Mouse (Mus musculus): ENCODE results near the gene Foxp2. TPM values are rescaled to one million over a fixed set of nuclear protein-coding genes. Genes with fewer than 3 reads are reported as not detected.

Gene Foxp2
- polyA plus RNA-seq, 1 experiment = 5.1 TPM

DNA sequence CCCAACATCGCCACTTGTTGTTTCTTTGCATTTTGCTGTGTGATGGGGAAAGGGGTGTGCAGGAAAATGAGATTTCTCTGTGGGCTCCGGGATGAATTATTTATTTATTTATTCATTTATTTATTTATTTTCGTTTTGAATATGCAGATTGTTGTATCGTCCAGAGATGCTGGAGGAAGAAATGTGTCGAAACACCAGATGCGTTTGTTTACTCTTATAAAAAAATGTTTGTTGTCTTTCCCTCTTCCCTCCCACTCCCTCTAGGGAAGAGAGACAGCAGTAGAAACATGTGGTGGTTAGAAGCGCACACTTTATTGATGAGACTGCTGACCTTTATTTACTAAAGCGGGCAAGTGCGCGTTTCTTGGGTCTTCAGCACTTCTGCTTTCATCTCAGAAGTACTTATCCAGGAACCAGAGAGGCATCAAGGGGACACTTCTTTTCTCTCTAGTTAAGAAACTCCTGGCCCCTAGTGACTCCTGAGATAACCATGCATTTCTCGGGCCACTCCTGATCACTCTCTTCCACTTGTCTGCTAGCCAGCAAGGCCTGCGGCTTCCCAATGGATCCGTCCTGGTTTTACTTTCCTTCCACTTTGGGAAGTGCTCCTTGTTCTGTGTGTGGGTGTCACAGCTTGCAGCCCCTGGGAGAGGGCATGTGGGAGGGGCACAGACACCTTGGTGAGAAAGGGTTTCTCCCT lies 972 bp downstream of the Foxp2 start:
- Histone ChIP-seq H3K27me3 (ENCODE audit: control insufficient read depth, insufficient read depth, low read length) (peaks cover 1% of the 10 kb centered on the region; the same call in 1 of the 2 replicates), H3K4me3 (replicated peaks; ENCODE audit: insufficient read depth, low read depth, low read length) (peak overlapping the region; percentile 77), H3K4me1 (ENCODE audit: control insufficient read depth, insufficient read depth, low read length) (no peaks in the 10 kb centered on the region), H3K27ac (ENCODE audit: insufficient read depth, low read length) (no peak overlapping the region)
- DNase-seq = no peak
- 11% methylated on average over 13 of the region's 13 CpGs for WGBS
- TF ChIP-seq CTCF (IDR thresholded peaks at IDR 0.05; ENCODE audit: borderline replicate concordance, insufficient read depth, low read depth, low read length) (no peak), POLR2A (IDR thresholded peaks at IDR 0.05; ENCODE audit: borderline replicate concordance, insufficient read depth, low read length) (no peak)

DNA sequence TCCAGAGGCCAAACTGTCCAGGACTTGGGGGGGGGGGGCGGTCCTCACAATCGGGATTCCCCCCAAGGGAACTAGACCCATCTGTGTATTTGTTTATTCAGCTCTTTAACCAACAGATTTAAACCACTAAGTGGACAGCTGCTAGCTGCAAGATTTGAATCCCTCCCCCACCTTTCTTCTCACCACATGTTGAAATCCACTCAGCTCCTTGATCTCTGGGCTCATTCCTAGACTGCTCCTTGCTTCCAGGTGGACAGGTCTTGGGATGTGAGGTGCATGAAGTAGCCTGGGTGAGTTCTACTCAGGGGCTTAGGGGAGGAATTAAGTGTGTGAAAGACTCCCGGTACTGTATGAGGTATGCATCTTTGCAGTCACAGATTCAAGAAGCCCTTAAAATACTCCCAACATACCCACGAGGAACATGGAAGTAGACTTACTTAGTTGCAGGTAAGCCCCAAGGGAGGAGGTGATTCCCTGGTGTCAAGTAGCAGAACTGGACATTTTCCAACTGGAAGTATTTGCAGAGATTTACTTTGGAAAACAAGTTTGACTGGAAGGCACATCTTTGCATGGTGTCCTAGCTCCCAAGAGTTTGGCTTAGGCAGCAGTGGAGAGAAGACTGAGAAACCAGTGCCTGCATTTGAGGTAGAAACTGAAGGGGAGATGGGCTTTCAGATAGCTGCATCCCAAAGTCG lies 2.3 kb downstream of the Foxp2 start:
- no peak overlapping the region for H3K27ac ChIP-seq (ENCODE audit: insufficient read depth, low read length)
- TF ChIP-seq CTCF (IDR thresholded peaks at IDR 0.05; ENCODE audit: borderline replicate concordance, insufficient read depth, low read depth, low read length) (no peak), POLR2A (IDR thresholded peaks at IDR 0.05; ENCODE audit: borderline replicate concordance, insufficient read depth, low read length) (no peak)
- no peak for DNase-seq
- 39% methylated on average over 5 of the region's 5 CpGs for WGBS
- no peak overlapping the region for H3K4me3 ChIP-seq (replicated peaks; ENCODE audit: insufficient read depth, low read depth, low read length)
- no peaks in the 10 kb centered on the region; the same call in 1 of the 2 replicates for H3K27me3 ChIP-seq (ENCODE audit: control insufficient read depth, insufficient read depth, low read length)
- H3K4me1 ChIP-seq (ENCODE audit: control insufficient read depth, insufficient read depth, low read length) = no peaks in the 10 kb centered on the region

DNA sequence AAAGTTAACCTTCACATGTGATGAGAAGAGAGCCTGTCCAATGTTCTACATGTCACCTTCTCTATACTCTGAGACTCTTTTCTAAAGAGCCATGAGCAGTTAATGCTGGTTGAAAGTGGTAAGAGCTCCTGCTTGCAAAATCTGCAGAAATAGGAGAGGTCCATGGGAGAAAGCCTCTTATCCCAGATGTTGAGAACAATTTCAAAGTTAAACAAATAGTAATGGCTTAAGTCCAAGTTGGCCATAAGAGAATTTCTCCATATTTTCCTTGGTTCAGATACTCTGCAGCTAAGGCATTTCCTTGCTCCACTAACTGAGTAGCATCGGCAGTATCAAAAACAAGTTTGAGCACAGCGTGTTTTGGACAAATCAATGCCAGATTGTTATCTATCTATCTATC lies 13.9 kb downstream of the Foxp2 start:
- H3K4me3 ChIP-seq (replicated peaks; ENCODE audit: insufficient read depth, low read depth, low read length) = no peak overlapping the region
- TF ChIP-seq CTCF (IDR thresholded peaks at IDR 0.05; ENCODE audit: borderline replicate concordance, insufficient read depth, low read depth, low read length) = no peak
- no peak for TF ChIP-seq POLR2A (IDR thresholded peaks at IDR 0.05; ENCODE audit: borderline replicate concordance, insufficient read depth, low read length)
- H3K27ac ChIP-seq (ENCODE audit: insufficient read depth, low read length) = no peak overlapping the region
- DNase-seq = no peak
- no peaks in the 10 kb centered on the region for H3K4me1 ChIP-seq (ENCODE audit: control insufficient read depth, insufficient read depth, low read length)
- 97% methylated on average over 2 of the region's 2 CpGs for WGBS
- H3K27me3 ChIP-seq (ENCODE audit: control insufficient read depth, insufficient read depth, low read length) = no peaks in the 10 kb centered on the region

DNA sequence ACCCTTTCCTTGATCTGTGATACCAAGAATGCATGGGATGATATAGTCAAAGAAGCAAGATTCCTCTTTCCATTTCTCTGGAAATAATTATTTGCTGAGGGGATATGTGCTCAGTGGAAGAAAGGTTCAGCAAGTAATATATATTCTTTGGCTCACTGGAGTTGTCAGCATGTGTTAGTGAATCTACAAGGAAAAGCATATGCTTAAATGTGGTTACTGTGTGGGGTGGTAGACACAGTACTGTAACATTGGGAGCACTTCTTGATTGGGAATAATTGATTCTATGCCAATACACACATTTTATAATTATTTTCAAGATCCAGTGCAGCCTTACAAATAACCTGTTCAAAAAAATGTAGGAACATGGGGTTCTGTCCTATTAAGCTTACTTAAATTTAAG lies 21.6 kb downstream of the Foxp2 start:
- DNase-seq = no peak
- Histone ChIP-seq H3K27me3 (ENCODE audit: control insufficient read depth, insufficient read depth, low read length) (no peaks in the 10 kb centered on the region), H3K4me3 (replicated peaks; ENCODE audit: insufficient read depth, low read depth, low read length) (no peak overlapping the region), H3K4me1 (ENCODE audit: control insufficient read depth, insufficient read depth, low read length) (no peaks in the 10 kb centered on the region), H3K27ac (ENCODE audit: insufficient read depth, low read length) (no peak overlapping the region)
- TF ChIP-seq POLR2A (IDR thresholded peaks at IDR 0.05; ENCODE audit: borderline replicate concordance, insufficient read depth, low read length) (no peak), CTCF (IDR thresholded peaks at IDR 0.05; ENCODE audit: borderline replicate concordance, insufficient read depth, low read depth, low read length) (no peak)

DNA sequence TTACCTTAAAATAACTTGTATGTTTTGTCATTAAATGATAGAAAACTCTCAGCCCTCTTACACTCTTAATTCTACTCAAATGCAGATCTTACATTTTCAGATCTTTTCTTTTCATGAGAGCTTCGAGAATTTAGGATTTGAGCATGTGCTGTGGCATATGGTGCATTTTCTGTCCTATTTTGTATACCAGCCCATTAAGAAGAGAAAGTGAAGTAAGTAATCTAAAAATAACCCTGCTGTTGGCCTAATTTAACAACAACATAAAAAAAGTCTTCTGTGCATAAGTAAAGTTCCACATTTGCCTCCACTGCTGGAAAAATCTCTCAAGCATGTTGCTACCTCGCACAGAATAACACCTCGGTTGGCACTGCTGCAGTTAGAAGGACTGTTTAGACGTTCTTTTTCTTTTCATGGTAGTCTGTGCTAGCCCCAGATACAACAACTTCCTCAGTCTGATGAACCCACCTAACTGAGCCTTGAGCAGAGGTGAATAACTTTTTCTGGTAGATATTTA lies 23.9 kb downstream of the Foxp2 start:
- no peak for DNase-seq
- TF ChIP-seq CTCF (IDR thresholded peaks at IDR 0.05; ENCODE audit: borderline replicate concordance, insufficient read depth, low read depth, low read length) (no peak), POLR2A (IDR thresholded peaks at IDR 0.05; ENCODE audit: borderline replicate concordance, insufficient read depth, low read length) (no peak)
- Histone ChIP-seq H3K27me3 (ENCODE audit: control insufficient read depth, insufficient read depth, low read length) (no peaks in the 10 kb centered on the region), H3K27ac (ENCODE audit: insufficient read depth, low read length) (no peak overlapping the region), H3K4me1 (ENCODE audit: control insufficient read depth, insufficient read depth, low read length) (no peaks in the 10 kb centered on the region), H3K4me3 (replicated peaks; ENCODE audit: insufficient read depth, low read depth, low read length) (no peak overlapping the region)
- 82% methylated on average over 4 of the region's 4 CpGs for WGBS

DNA sequence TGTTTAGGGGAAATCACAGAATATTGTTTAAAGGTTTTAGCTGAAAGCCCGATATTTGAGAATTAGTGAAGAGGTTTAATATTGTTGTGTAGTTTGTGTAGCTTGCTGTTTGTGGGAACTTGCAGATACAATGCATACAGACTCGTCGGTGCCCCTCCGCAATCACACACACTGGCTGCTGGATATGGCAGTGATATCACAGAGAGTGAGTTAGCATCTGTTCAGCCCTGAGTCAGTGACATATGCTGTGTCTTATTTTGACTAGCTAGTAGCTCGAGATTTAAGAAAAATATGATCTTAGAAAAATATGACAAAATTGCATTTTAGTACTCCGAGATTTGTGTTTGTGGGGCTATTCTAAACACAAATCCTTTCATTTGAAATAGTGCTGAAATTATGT lies 49.9 kb downstream of the Foxp2 start:
- WGBS = 65% methylated on average over 6 of the region's 6 CpGs
- Histone ChIP-seq H3K27ac (ENCODE audit: insufficient read depth, low read length) (no peak overlapping the region), H3K4me3 (replicated peaks; ENCODE audit: insufficient read depth, low read depth, low read length) (no peak overlapping the region), H3K27me3 (ENCODE audit: control insufficient read depth, insufficient read depth, low read length) (no peaks in the 10 kb centered on the region), H3K4me1 (ENCODE audit: control insufficient read depth, insufficient read depth, low read length) (no peaks in the 10 kb centered on the region)
- no peak for DNase-seq
- TF ChIP-seq POLR2A (IDR thresholded peaks at IDR 0.05; ENCODE audit: borderline replicate concordance, insufficient read depth, low read length) (no peak), CTCF (IDR thresholded peaks at IDR 0.05; ENCODE audit: borderline replicate concordance, insufficient read depth, low read depth, low read length) (no peak)

DNA sequence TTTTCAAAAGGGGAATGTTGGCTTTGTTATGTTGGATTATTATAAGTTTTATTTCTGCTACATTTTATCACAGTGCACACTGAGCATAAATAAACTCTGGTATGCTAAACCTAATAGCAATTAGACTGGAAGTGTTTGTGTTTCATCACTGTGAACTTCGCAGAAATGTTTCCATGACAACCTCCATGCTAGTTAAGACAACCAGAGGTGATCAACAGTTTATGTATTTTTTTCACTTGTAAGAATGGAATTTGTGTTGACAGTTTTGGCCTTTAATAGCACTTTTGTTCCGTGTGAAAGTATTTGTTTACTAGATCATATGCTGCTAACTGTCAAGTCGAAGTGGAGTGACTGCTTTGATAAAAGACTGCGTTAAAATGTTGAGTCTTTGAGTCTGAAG lies 51.6 kb downstream of the Foxp2 start:
- H3K27ac ChIP-seq (ENCODE audit: insufficient read depth, low read length) = no peak overlapping the region
- H3K4me3 ChIP-seq (replicated peaks; ENCODE audit: insufficient read depth, low read depth, low read length) = no peak overlapping the region
- TF ChIP-seq POLR2A (IDR thresholded peaks at IDR 0.05; ENCODE audit: borderline replicate concordance, insufficient read depth, low read length) = no peak
- TF ChIP-seq CTCF (IDR thresholded peaks at IDR 0.05; ENCODE audit: borderline replicate concordance, insufficient read depth, low read depth, low read length) = no peak
- H3K4me1 ChIP-seq (ENCODE audit: control insufficient read depth, insufficient read depth, low read length) = no peaks in the 10 kb centered on the region
- no peak for DNase-seq
- H3K27me3 ChIP-seq (ENCODE audit: control insufficient read depth, insufficient read depth, low read length) = no peaks in the 10 kb centered on the region
- 10% methylated on average over 4 of the region's 4 CpGs for WGBS

DNA sequence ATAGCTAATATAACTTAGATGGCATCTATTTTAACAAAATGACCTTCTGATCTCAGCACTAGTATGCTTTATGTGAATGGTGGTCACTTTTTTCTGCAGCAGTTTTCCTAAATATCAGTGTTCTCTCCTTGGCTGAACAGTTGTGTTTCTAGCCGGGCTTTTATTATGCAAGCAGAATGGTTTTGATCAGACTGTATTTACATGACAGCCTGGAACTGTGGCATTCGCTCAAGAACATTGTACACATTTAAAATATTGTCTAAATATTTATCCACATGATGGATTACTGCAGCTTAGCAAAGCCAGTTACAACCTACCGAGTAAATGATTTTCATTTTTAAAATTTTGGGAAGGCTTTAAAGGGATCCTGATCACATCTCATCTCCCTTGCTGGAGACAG lies 75.9 kb downstream of the Foxp2 start:
- WGBS = 73% methylated on average over 3 of the region's 3 CpGs
- H3K27me3 ChIP-seq (ENCODE audit: control insufficient read depth, insufficient read depth, low read length) = no peaks in the 10 kb centered on the region
- TF ChIP-seq POLR2A (IDR thresholded peaks at IDR 0.05; ENCODE audit: borderline replicate concordance, insufficient read depth, low read length) (no peak), CTCF (IDR thresholded peaks at IDR 0.05; ENCODE audit: borderline replicate concordance, insufficient read depth, low read depth, low read length) (no peak)

More for the DNA sequence above, 75.9 kb downstream of the Foxp2 start:
- H3K4me3 ChIP-seq (replicated peaks; ENCODE audit: insufficient read depth, low read depth, low read length) = no peak overlapping the region
- H3K4me1 ChIP-seq (ENCODE audit: control insufficient read depth, insufficient read depth, low read length) = no peaks in the 10 kb centered on the region
- no peak for DNase-seq
- H3K27ac ChIP-seq (ENCODE audit: insufficient read depth, low read length) = no peak overlapping the region

Data from cerebellum, adult 2 months (tissue).